Mouse (Mus musculus) lung, postnatal 0 days (tissue): Measurements from ENCODE around the gene Mrc2.

Experiments used
- CTCF ChIP-seq: IDR thresholded peaks from 2 replicates; pipeline ENCODE4 v1.5.1; 2016; ENCODE audit warnings: antibody characterized with exemption, mild to moderate bottlenecking
- EP300 ChIP-seq: IDR thresholded peaks from 2 replicates; pipeline ENCODE4 v1.6.1; 2016; ENCODE audit warnings: antibody characterized with exemption, mild to moderate bottlenecking, control low read depth

DNA sequence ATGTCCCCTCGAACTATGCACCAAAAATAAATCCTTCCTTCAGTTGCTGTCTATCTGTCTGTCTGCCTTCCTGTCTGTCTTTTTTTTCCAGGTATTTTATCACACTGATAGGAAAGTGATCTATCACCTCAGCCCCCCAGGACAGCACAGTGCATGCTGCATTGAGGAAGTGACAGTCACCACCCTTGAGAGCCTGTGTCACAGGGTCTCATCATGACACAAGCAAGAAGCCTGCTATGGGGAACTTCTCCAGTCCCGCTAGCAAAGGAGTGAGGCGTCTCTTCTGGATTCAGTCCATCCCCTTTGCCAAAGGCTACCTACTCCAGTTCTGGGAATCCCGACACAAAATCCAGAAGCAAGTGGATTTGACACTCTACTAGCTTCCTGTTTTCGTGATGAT, 76.4 kb downstream of the Mrc2 start:
- TF ChIP-seq EP300 = no peak
- no peak for TF ChIP-seq CTCF
